Mouse (Mus musculus): Measurements from ENCODE around the gene Plppr3. TPM values are rescaled to one million over a fixed set of nuclear protein-coding genes. Genes with fewer than 3 reads are reported as not detected.

Gene Plppr3
- polyA plus RNA-seq, 1 experiment from 2014 or later, result 102 TPM

- no peak overlapping the region for H3K4me3 ChIP-seq
These were observed 14.1 kb downstream of the Plppr3 start for GRCm38 (mm10) chr10:79860079-79860911.

GRCm38 (mm10) chr10:79859116-79859515, 15.3 kb downstream of the Plppr3 start:
- DNase-seq (ENCODE audit: extremely low spot score, low spot score), result no peak
- Histone ChIP-seq H3K4me1 (peaks cover 48% of the 10 kb centered on the region), H3K36me3 (replicated peaks) (peaks cover 87% of the 10 kb centered on the region), H3K27ac (no peak overlapping the region), H3K9me3 (no peaks in the 10 kb centered on the region), H3K4me3 (peak overlapping the region; percentile 23; the same call in 1 of the 2 replicates), H3K27me3 (ENCODE audit: poor library complexity, severe bottlenecking) (no peaks in the 10 kb centered on the region)
- 95% methylated on average over 11 of the region's 11 CpGs for WGBS

More at GRCm38 (mm10) chr10:79860079-79860911, 14.1 kb downstream of the Plppr3 start:
- Histone ChIP-seq H3K36me3 (replicated peaks) (peaks cover 98% of the 10 kb centered on the region), H3K27me3 (ENCODE audit: poor library complexity, severe bottlenecking) (no peaks in the 10 kb centered on the region), H3K9me3 (no peaks in the 10 kb centered on the region), H3K27ac (no peak overlapping the region), H3K4me1 (peaks cover 53% of the 10 kb centered on the region)
- 93% methylated on average over 26 of the region's 26 CpGs for WGBS
- no peak for DNase-seq (ENCODE audit: extremely low spot score, low spot score)

- Histone ChIP-seq H3K4me1 (peaks cover 50% of the 10 kb centered on the region), H3K9me3 (no peaks in the 10 kb centered on the region), H3K27ac (no peak overlapping the region), H3K27me3 (ENCODE audit: poor library complexity, severe bottlenecking) (no peaks in the 10 kb centered on the region), H3K4me3 (peak overlapping the region; percentile 83), H3K36me3 (replicated peaks) (peaks cover 81% of the 10 kb centered on the region)
- WGBS, result 80% methylated on average over 17 of the region's 17 CpGs
- DNase-seq (ENCODE audit: extremely low spot score, low spot score), result no peak
These were observed 15.9 kb downstream of the Plppr3 start for GRCm38 (mm10) chr10:79858416-79859074.

- H3K4me3 ChIP-seq, result peak overlapping the region; percentile 83; the same call in 1 of the 2 replicates
- peaks cover 74% of the 10 kb centered on the region for H3K36me3 ChIP-seq (replicated peaks)
- H3K4me1 ChIP-seq, result peaks cover 57% of the 10 kb centered on the region
- no peak for DNase-seq (ENCODE audit: extremely low spot score, low spot score)
- no peaks in the 10 kb centered on the region for H3K27me3 ChIP-seq (ENCODE audit: poor library complexity, severe bottlenecking)
- 86% methylated on average over 2 of the region's 2 CpGs for WGBS
- no peak overlapping the region for H3K27ac ChIP-seq
- H3K9me3 ChIP-seq, result no peaks in the 10 kb centered on the region
These were observed 16.5 kb downstream of the Plppr3 start for GRCm38 (mm10) chr10:79857894-79858293.

DNA sequence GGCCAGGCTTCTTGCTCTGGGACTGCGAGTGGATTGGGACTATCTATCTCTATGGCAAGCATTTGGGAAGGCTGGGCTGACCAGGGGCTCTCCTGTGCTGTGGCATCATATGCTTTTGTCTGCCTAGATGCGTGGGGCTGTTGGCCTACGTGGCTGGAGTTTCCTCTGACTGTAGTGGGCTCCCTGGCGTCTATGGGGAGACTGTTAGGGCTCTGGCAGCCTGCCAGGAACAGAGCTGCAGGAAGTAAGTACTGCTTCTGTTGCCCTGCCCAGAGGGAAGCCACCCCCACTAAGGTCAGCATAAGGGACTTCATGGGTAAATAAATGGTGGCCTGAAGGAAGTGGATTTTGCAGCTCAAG, 17.0 kb downstream of the Plppr3 start:
- no peaks in the 10 kb centered on the region for H3K9me3 ChIP-seq
- WGBS, result 79% methylated on average over 4 of the region's 4 CpGs
- no peak for DNase-seq (ENCODE audit: extremely low spot score, low spot score)
- 0 out of 2 replicates have a peak overlapping the region, but pooled peaks have one; percentile 8 for H3K27ac ChIP-seq
- peak overlapping the region; percentile 83 for H3K4me3 ChIP-seq
- H3K36me3 ChIP-seq (replicated peaks), result peaks cover 70% of the 10 kb centered on the region
- no peaks in the 10 kb centered on the region for H3K27me3 ChIP-seq (ENCODE audit: poor library complexity, severe bottlenecking)
- H3K4me1 ChIP-seq, result peaks cover 61% of the 10 kb centered on the region

GRCm38 (mm10) chr10:79856704-79857451, 17.6 kb downstream of the Plppr3 start:
- Histone ChIP-seq H3K9me3 (no peaks in the 10 kb centered on the region), H3K36me3 (replicated peaks) (peaks cover 64% of the 10 kb centered on the region), H3K4me1 (peaks cover 62% of the 10 kb centered on the region), H3K27ac (peak overlapping the region; percentile 44; the same call in 1 of the 2 replicates), H3K4me3 (peak overlapping the region; percentile 83), H3K27me3 (ENCODE audit: poor library complexity, severe bottlenecking) (no peaks in the 10 kb centered on the region)
- DNase-seq (ENCODE audit: extremely low spot score, low spot score), result no peak
- WGBS, result 81% methylated on average over 7 of the region's 7 CpGs

- H3K27me3 ChIP-seq (ENCODE audit: poor library complexity, severe bottlenecking), result no peaks in the 10 kb centered on the region
- peak overlapping the region; percentile 83 for H3K4me3 ChIP-seq
- peak overlapping the region; percentile 44; the same call in 1 of the 2 replicates for H3K27ac ChIP-seq
- 67% methylated on average over 6 of the region's 6 CpGs for WGBS
- peaks cover 66% of the 10 kb centered on the region for H3K4me1 ChIP-seq
- H3K9me3 ChIP-seq, result no peaks in the 10 kb centered on the region
- peaks cover 58% of the 10 kb centered on the region for H3K36me3 ChIP-seq (replicated peaks)
- no peak for DNase-seq (ENCODE audit: extremely low spot score, low spot score)
These were observed 18.2 kb downstream of the Plppr3 start for GRCm38 (mm10) chr10:79856280-79856679.

DNA sequence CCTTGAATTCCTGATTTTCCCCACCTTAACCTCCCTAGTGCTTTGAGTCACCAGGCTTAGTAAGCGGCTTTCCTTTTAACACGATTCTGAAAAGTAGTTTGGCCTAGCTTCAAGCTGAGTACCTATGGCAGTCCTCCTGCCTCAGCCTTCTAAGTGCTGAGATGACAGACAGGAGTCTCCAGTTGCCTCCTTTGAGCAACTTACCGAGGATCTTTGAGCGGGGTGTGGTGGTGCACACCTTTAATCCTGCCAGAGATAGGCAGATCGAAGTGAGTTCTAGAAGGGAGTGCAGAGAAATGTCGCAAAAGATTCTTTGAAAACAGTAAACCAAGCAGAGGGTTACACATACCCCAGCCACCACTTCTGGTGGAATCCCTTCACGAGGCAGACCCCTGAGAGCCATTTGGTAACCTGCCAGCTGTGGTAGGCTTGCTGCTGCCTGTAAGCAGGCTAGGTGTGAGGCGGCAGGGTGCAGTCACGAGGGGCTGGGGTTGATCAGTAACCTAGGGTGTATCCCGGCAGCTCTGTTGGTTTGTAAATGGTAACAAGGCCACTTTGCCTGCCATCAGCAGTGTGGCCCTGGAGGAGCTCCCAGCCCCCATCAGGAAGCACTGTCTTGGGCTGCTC, 18.8 kb downstream of the Plppr3 start:
- H3K9me3 ChIP-seq, result no peaks in the 10 kb centered on the region
- H3K36me3 ChIP-seq (replicated peaks), result peaks cover 56% of the 10 kb centered on the region
- H3K4me3 ChIP-seq, result peak overlapping the region; percentile 83
- 9% methylated on average over 10 of the region's 10 CpGs for WGBS
- peaks cover 69% of the 10 kb centered on the region for H3K4me1 ChIP-seq
- H3K27me3 ChIP-seq (ENCODE audit: poor library complexity, severe bottlenecking), result no peaks in the 10 kb centered on the region
- H3K27ac ChIP-seq, result peak overlapping the region; percentile 100
- no peak for DNase-seq (ENCODE audit: extremely low spot score, low spot score)

DNA sequence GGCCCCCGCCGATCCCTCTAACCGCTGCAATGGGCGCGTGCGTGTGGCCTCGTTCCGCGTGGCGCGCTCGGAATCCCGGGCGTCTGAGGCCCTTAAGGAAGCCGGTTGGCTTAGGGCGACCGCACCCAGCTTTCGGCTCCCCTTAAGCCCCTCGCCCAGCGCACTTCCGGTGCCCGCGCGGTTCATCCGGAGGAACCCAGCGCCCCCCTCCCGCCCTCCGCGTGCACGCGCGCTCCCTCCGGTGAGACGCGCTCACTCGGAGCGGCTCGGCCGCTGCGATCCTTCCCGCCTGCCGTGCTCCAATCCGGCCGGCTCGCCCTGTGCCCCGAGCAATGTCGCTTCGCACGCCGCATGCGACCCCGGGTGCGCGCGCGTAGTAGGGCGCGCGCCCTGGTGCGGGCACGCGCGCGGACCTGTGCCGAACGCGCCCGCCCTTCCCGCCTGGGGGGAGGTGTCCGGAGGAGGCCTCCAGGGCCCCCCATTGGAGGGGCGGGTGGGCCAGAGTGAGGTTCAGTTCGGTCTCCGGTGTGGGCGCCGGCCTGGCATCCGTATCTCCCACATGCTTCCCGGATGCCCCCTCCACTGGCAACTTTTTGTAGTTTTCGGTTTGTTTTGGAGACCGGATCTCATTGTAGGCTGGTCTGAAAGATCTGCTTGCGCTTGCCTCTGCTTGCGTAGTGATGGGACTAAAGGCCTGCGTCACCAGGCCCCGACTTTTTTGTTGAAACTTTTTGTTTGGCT, 19.5 kb downstream of the Plppr3 start:
- H3K9me3 ChIP-seq, result no peaks in the 10 kb centered on the region
- DNase-seq (ENCODE audit: extremely low spot score, low spot score), result peak; percentile 81
- H3K27me3 ChIP-seq (ENCODE audit: poor library complexity, severe bottlenecking), result no peaks in the 10 kb centered on the region
- under 1% methylated on average over 83 of the region's 83 CpGs for WGBS
- peaks cover 54% of the 10 kb centered on the region for H3K36me3 ChIP-seq (replicated peaks)
- peaks cover 70% of the 10 kb centered on the region for H3K4me1 ChIP-seq
- peak overlapping the region; percentile 83 for H3K4me3 ChIP-seq
- peak overlapping the region; percentile 100 for H3K27ac ChIP-seq

DNA sequence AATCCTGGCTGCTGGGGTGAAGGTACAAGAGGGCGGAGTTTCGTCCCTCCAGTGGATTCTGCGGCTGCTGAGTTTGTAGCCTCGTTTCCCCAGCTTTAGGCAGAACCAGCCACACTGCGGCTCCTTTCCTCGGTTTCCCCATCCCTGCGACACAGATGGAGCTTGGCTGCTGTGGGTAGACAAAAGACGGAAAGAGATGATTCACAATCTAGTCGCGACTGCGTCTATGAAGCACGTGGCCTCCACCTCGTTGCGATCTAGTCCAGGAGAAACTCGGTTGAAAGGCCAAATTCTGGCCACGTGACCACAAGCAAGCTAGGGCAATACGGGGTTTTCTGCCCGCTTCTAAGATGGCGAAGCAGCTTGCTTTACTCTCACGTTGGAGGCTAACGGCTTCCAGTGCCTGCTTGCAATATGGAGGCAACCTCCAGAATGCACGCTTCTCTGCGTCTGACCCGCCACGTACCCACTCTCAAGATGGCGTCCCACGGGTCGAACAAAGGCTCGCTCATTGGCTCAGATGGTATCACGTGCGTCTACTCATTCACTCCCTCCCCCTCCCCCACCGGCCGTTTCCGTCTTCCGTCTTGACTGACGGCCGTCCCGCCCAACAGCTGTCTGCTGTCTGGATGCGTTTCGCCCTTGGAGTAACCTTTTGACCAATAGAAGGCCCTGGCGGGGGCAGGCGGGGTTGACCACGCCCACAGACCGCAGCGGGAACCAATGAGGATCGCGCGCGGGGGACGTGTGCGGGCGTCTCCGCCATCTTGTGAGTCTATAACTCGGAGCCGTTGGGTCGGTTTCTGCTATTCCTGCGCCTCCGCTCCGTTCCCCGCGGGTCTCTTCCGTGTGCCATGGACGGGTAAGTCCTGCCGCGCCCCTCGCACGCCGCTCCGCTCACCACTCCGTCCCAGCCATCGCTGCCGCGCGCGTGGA, 20.3 kb downstream of the Plppr3 start, which contains the start of gene Ptbp1:
Ptbp1 (plus strand) TSS at position 568 of the 936 bp plus-strand sequence.
- H3K4me3 ChIP-seq, result peak within 1 kb of the TSS; percentile 83
- H3K27me3 ChIP-seq (ENCODE audit: poor library complexity, severe bottlenecking), result no peaks in the 10 kb centered on the region
- peaks cover 45% of the 10 kb centered on the region for H3K36me3 ChIP-seq (replicated peaks)
- no peaks in the 10 kb centered on the region for H3K9me3 ChIP-seq
- DNase-seq (ENCODE audit: extremely low spot score, low spot score), result peak; percentile 100
- peaks cover 70% of the 10 kb centered on the region for H3K4me1 ChIP-seq
- WGBS, result under 1% methylated on average over 75 of the region's 75 CpGs
- peak within 1 kb of the TSS; percentile 100 for H3K27ac ChIP-seq

DNA sequence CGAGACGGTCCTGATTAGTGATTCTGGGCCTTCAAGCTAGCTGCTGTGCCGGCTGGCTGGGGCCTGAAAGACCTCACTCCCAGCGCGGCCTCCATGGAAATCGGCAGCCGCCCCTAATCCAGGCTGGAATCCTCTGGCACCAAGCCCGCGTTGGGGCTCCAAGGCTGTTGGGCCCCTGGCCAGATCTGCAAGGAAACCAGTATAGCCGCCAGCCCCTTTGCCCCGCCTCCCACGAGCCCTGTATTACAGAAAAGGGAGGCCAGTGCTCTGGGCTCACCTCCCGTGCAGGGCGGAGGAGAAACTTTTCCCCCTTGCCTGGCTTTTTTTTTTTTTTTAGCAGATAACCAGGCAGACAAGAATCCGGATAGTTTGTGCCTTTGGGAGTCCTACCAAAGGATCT, 21.0 kb downstream of the Plppr3 start:
- Histone ChIP-seq H3K4me1 (peaks cover 67% of the 10 kb centered on the region), H3K9me3 (no peaks in the 10 kb centered on the region), H3K27me3 (ENCODE audit: poor library complexity, severe bottlenecking) (no peaks in the 10 kb centered on the region), H3K27ac (peak overlapping the region; percentile 100), H3K4me3 (peak overlapping the region; percentile 83), H3K36me3 (replicated peaks) (peaks cover 38% of the 10 kb centered on the region)
- peak; percentile 81 for DNase-seq (ENCODE audit: extremely low spot score, low spot score)
- under 1% methylated on average over 15 of the region's 15 CpGs for WGBS
